Mouse (Mus musculus): ENCODE results near the gene Hdac7. TPM values are rescaled to one million over a fixed set of nuclear protein-coding genes. Genes with fewer than 3 reads are reported as not detected.

Gene Hdac7
- polyA plus RNA-seq, 1 experiment from 2014 or later: 26.6 TPM

Other genes starting within 250 kb of the Hdac7 start
- gene Rpap3, start 138.7 kb downstream of the Hdac7 start, polyA plus RNA-seq (2015; fragmentation: Nextera tagmentation; extraction: Ambion mirVana): 30.6 and 32.7 TPM in 2 replicates
- gene Endou, start 113.2 kb downstream of the Hdac7 start, polyA plus RNA-seq (2015; fragmentation: Nextera tagmentation; extraction: Ambion mirVana): 0.22 TPM in 1 of 2 replicates, not detected in the other
- gene Rapgef3, start 76.5 kb downstream of the Hdac7 start, polyA plus RNA-seq (2015; fragmentation: Nextera tagmentation; extraction: Ambion mirVana): 8.6 and 9.0 TPM in 2 replicates
- gene Slc48a1, start 66.0 kb downstream of the Hdac7 start, polyA plus RNA-seq (2015; fragmentation: Nextera tagmentation; extraction: Ambion mirVana): 64.9 and 66.6 TPM in 2 replicates
- gene Vdr, start 66.1 kb upstream of the Hdac7 start, polyA plus RNA-seq (2015; fragmentation: Nextera tagmentation; extraction: Ambion mirVana): 0.08 and 0.09 TPM in 2 replicates
- 60.8 and 66.2 TPM in 2 replicates for gene Tmem106c, start 119.7 kb upstream of the Hdac7 start, polyA plus RNA-seq (2015; fragmentation: Nextera tagmentation; extraction: Ambion mirVana)
- gene Col2a1, start 160.2 kb upstream of the Hdac7 start, polyA plus RNA-seq (2015; fragmentation: Nextera tagmentation; extraction: Ambion mirVana): 25.6 and 25.8 TPM in 2 replicates
- gene Pfkm, start 248.1 kb upstream of the Hdac7 start, polyA plus RNA-seq (2015; fragmentation: Nextera tagmentation; extraction: Ambion mirVana): 84.2 and 84.4 TPM in 2 replicates
- gene Senp1, start 249.2 kb upstream of the Hdac7 start, polyA plus RNA-seq (2015; fragmentation: Nextera tagmentation; extraction: Ambion mirVana): 25.4 and 26.2 TPM in 2 replicates

Data from forebrain, embryonic 15.5 days (tissue).